Mouse (Mus musculus) C2C12 (cell line): ENCODE data around the gene Tanc2. TPM values are rescaled to one million over a fixed set of nuclear protein-coding genes. Genes with fewer than 3 reads are reported as not detected.

ENCODE experiments used
- H3K27me3 ChIP-seq: one replicate; pipeline ENCODE4 v1.6.1; 2011; ENCODE audit not compliant: control insufficient read depth, insufficient read depth, insufficient read length
- H3K36me3 ChIP-seq: one replicate; pipeline ENCODE4 v1.6.1; 2011; ENCODE audit not compliant: control insufficient read depth, insufficient read depth
- H3K4me3 ChIP-seq: one replicate; pipeline ENCODE4 v1.5.1; 2011; ENCODE audit warnings: mild to moderate bottlenecking, control low read depth; ENCODE audit not compliant: poor library complexity, insufficient read depth, severe bottlenecking
- H3K79me2 ChIP-seq: one replicate; pipeline ENCODE4 v1.6.1; 2011; ENCODE audit not compliant: control insufficient read depth, insufficient read depth
- H3K79me3 ChIP-seq: one replicate; pipeline ENCODE4 v1.6.1; 2011; ENCODE audit warnings: low read depth, control low read depth
- H3ac ChIP-seq: one replicate; pipeline ENCODE3; 2011; ENCODE audit warnings: low read depth; ENCODE audit not compliant: control insufficient read depth, insufficient read length
- CEBPB ChIP-seq: IDR thresholded peaks from one replicate; pipeline ENCODE4 v1.6.1; 2011; ENCODE audit warnings: low read depth, mild to moderate bottlenecking, control low read depth, moderate library complexity
- CTCF ChIP-seq: IDR thresholded peaks from one replicate; pipeline ENCODE4 v1.5.1; 2011; ENCODE audit not compliant: control insufficient read depth, insufficient read depth, insufficient read length
- FOSL1 ChIP-seq: IDR thresholded peaks from one replicate; pipeline ENCODE4 v1.8.0; 2011; ENCODE audit warnings: mild to moderate bottlenecking, low read length; ENCODE audit not compliant: poor library complexity, insufficient read depth, severe bottlenecking
- MAX ChIP-seq: IDR thresholded peaks from one replicate; pipeline ENCODE4 v1.6.1; 2011; ENCODE audit warnings: mild to moderate bottlenecking, control low read depth
- MYOD1 ChIP-seq: IDR thresholded peaks from one replicate; pipeline ENCODE4 v1.6.1; 2011; ENCODE audit warnings: low read depth; ENCODE audit not compliant: control insufficient read depth, insufficient read length
- MYOG ChIP-seq: IDR thresholded peaks from one replicate; pipeline ENCODE4 v1.6.1; 2011; ENCODE audit not compliant: control insufficient read depth, insufficient read length; ENCODE audit errors: extremely low read depth
- USF1 ChIP-seq: IDR thresholded peaks from one replicate; pipeline ENCODE4 v1.6.1; 2011; ENCODE audit warnings: low read depth, mild to moderate bottlenecking, control low read depth, moderate library complexity
- polyA plus RNA-seq: library from polyadenylated mRNA; unstranded; fragments of >200 nt; fragmentation: generic; extraction: Trizol; gene quantifications from one replicate; pipeline ENCODE4 v1.2.1, GENCODE M21; 2012; ENCODE audit warnings: missing spikeins

Gene Tanc2
- polyA plus RNA-seq, 1 experiment: 5.8 TPM

DNA sequence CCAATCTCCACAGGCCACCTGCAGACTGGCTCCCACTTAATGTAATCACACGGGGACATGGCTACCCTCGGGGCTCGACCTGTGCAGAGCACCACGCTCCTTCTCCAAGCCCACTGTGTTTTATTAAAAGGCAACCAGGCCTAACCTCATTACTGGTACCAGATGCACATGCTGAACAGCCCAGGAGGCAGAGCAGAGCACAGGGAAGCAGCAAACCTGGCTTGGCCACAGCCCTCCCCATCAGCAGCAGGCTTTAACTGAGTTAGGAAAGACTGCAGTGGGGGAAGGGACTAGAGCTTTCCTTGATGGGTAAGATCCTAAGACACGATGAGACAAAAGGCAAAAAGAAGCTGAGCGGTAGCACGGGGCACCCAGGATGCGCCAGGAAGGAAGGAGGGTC lies 352.2 kb downstream of the Tanc2 start:
- Histone ChIP-seq H3K79me3 (no peaks in the 10 kb centered on the region), H3K36me3 (no peaks in the 10 kb centered on the region), H3ac (no peak overlapping the region), H3K27me3 (no peaks in the 10 kb centered on the region), H3K79me2 (no peaks in the 10 kb centered on the region), H3K4me3 (no peak overlapping the region)
- TF ChIP-seq CTCF (no peak), MYOD1 (no peak), CEBPB (no peak), MYOG (no peak), FOSL1 (no peak), USF1 (no peak), MAX (no peak)

DNA sequence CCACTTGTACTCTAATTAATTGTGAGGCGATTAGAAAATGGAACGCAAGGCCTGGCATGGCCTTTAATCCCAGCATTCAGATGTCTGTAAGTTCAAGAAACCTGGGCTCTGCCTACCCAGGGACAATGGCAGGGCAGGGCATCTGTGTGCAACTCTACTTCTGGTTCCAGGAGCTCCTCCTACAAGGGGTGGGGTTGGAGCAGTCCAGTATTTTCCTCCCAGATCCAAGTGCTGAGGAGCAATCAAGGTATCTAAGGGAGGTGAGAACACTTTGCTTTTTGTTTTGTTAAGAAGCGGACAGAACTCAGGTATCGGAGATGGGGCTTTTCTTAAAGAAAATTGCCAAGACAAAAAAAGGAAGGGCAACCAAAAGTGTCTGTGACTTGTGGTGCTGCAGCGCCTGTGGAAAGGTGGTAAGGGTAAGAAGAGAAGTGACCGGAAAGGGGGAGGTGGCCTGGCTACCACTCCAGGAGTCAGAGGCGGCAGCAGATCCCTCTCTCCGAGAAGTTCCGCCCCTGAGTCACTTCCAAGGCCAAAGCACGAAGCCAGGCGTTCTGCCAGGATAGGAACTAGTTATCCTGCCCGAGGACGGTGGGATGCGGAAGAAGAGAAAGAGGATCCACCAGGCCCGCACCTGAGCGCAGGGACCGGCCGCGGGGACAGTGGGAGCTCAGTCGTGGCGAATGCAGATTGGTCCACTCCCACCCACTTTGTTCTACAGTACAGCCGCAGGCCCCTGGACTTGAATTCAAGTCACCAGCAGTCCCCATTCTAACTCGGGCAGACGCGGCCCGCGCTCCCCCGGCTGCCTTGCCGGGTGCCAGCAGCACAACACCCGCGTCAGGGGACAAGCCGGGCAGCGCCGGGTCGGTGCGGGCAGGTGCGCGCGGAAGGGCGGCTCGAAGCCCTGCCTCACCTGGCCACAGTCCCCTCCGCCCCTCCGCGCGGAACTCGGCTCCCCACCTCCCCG lies 353.6 kb downstream of the Tanc2 start:
- no peaks in the 10 kb centered on the region for H3K79me2 ChIP-seq
- peak overlapping the region; percentile 55 for H3ac ChIP-seq
- peak overlapping the region; percentile 28 for H3K4me3 ChIP-seq
- no peaks in the 10 kb centered on the region for H3K27me3 ChIP-seq
- H3K36me3 ChIP-seq: no peaks in the 10 kb centered on the region
- TF ChIP-seq MYOD1 (no peak), MYOG (no peak), MAX (no peak), USF1 (no peak), FOSL1 (no peak), CEBPB (no peak), CTCF (no peak)
- no peaks in the 10 kb centered on the region for H3K79me3 ChIP-seq

DNA sequence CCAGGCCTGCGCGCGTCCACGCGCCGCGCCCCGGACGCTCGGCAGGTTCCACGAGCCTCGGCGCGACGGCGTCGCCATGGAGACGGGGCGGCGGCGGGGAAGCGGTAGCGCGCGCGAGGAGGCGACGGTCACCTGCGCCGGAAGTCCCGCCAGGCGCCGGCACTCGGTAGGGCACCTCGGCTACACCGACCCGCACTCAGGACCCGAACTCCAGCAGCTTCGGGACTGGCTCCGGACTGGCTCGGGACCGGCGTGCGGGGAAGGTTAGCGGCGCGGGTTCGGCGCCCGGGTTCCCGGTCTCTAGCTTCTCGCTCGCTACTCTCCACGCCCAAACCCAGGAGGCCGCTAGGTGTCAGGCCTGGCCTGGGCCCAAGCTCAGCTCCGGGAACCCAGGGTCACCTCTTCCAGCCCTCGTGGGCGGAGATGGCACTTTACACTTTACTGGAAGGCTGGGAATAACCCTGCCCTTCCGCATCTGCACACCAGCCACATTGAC lies 354.4 kb downstream of the Tanc2 start:
- TF ChIP-seq MYOG: no peak
- TF ChIP-seq CTCF: peak; percentile 43

DNA sequence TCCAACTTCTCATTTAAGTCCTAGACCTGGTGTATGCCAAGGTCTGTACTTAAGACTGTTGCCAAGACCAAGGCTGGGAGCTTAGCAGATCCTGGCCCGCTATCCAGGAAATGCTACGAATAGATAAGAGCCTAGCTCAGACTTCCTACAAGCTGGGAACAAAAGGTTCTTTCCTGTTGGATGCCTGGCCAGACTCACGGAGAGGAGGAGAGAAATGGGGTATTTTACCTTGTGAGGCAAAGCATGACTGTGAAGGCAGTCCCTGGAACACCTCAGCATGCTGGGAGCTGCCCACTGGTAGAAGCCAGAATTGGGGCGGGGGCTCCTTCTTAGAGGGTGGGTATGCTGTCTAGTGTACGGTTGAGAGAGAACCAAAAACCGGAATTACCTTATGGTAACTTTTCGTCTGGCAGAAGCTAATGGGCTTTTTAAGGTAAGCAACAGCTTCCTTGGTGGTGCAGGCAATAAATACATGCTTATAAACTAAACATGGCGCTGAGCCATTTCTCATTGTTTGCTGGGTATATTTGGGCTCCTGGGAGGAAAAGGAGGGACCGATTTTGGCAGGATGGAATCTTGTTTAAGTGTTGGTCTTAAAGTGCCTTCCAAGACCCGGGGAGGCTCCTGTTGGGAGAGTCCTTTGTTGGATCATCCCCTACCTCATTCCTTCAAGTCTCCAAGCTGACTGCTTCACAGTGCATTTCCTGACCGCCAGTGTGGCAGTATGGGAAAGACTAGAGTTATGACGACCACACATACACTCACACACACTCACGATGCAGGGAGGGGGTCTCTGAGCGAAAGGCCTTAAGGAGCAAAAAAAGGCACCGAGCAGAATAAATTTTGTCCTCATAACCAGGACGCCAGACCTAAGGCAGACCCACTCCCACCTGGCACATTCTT lies 355.2 kb downstream of the Tanc2 start:
- Histone ChIP-seq H3K79me3 (no peaks in the 10 kb centered on the region), H3ac (no peak overlapping the region), H3K4me3 (no peak overlapping the region), H3K79me2 (no peaks in the 10 kb centered on the region), H3K27me3 (no peaks in the 10 kb centered on the region), H3K36me3 (no peaks in the 10 kb centered on the region)
- TF ChIP-seq MAX (no peak), MYOG (no peak), MYOD1 (no peak), CTCF (no peak)

More for the DNA sequence above, 354.4 kb downstream of the Tanc2 start:
- peak overlapping the region; percentile 55 for H3ac ChIP-seq
- H3K4me3 ChIP-seq: peak overlapping the region; percentile 28
- H3K27me3 ChIP-seq: no peaks in the 10 kb centered on the region
- H3K36me3 ChIP-seq: no peaks in the 10 kb centered on the region
- H3K79me2 ChIP-seq: no peaks in the 10 kb centered on the region
- no peaks in the 10 kb centered on the region for H3K79me3 ChIP-seq

DNA sequence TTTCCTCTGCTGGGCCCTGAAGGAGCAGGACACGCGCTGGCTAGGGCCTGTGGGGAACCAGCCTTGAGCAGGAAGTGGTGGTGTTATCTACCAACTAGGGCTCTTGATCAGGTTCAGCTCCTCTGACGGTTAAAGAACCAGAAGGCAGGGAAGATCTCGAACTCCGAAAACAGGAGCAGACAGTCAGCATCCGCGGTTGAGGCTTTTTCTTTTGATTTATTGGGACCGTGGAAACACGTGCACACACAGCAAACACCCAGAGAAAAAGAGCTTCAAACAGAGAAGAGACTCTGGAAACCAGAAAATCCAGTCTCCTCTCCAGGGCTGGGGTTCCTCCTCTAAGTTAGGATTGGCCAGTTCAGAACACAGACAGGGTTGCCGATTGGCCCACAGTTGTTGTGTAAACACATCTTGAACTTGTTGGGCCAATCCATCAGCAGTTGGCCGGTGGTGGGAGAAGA lies 356.9 kb downstream of the Tanc2 start:
- Histone ChIP-seq H3K79me2 (no peaks in the 10 kb centered on the region), H3K79me3 (no peaks in the 10 kb centered on the region), H3K36me3 (no peaks in the 10 kb centered on the region), H3K4me3 (no peak overlapping the region), H3ac (no peak overlapping the region), H3K27me3 (no peaks in the 10 kb centered on the region)
- no peak for TF ChIP-seq MYOG
- TF ChIP-seq MYOD1: no peak
- no peak for TF ChIP-seq CTCF
- no peak for TF ChIP-seq CEBPB
- no peak for TF ChIP-seq USF1
- no peak for TF ChIP-seq FOSL1
- TF ChIP-seq MAX: no peak
